Mouse (Mus musculus) heart, adult 2 months (tissue): Measurements from ENCODE around the gene 4930503E14Rik. TPM values are rescaled to one million over a fixed set of nuclear protein-coding genes. Genes with fewer than 3 reads are reported as not detected.
"Not testable (repeated sequence)": the region's sequence is repeated elsewhere in the genome, so short reads cannot be mapped to it uniquely, and the experiment has no call there.

Source experiments
- DNase-seq, 2 experiments: peaks; one replicate each; pipeline ENCODE4 v3.0.0; 2021
- H3K27ac ChIP-seq: fragments of 200-600 bp; 2 replicates; pipeline ENCODE4 v1.8.1; 2022
- H3K27me3 ChIP-seq: fragments of 200-500 bp; 2 replicates; pipeline ENCODE4 v1.6.1; 2012; ENCODE audit warnings: mild to moderate bottlenecking, low read length, inconsistent platforms, mixed read lengths; ENCODE audit not compliant: control insufficient read depth, insufficient read depth
- H3K36me3 ChIP-seq: fragments of 200-500 bp; 2 replicates; pipeline ENCODE4 v1.6.1; 2012; ENCODE audit warnings: low read length, inconsistent platforms; ENCODE audit not compliant: control insufficient read depth, insufficient read depth
- H3K4me1 ChIP-seq: fragments of 200-500 bp; 2 replicates; pipeline ENCODE4 v1.6.1; 2011; ENCODE audit warnings: low read length; ENCODE audit not compliant: control insufficient read depth, insufficient read depth
- H3K4me3 ChIP-seq: fragments of 200-600 bp; 2 replicates; pipeline ENCODE4 v1.8.1; 2022
- H3K79me2 ChIP-seq: fragments of 200-500 bp; replicated peaks from 2 replicates; pipeline ENCODE4 v1.6.1; 2012; ENCODE audit warnings: mild to moderate bottlenecking, inconsistent platforms, low read length, moderate library complexity, mixed read lengths; ENCODE audit not compliant: control insufficient read depth, insufficient read depth
- H3K9ac ChIP-seq: fragments of 200-500 bp; 2 replicates; pipeline ENCODE4 v1.6.1; 2012; ENCODE audit warnings: low read depth, mild to moderate bottlenecking, control low read depth, inconsistent platforms, low read length, mixed read lengths
- CTCF ChIP-seq: fragments of 200-600 bp; IDR thresholded peaks from 2 replicates; pipeline ENCODE4 v1.8.1; 2022; ENCODE audit warnings: antibody characterized with exemption, mild to moderate bottlenecking, moderate library complexity
- EP300 ChIP-seq: fragments of 200-500 bp; IDR thresholded peaks from 2 replicates; pipeline ENCODE4 v1.6.1; 2011; ENCODE audit warnings: low read depth, low read length, control low read depth; ENCODE audit not compliant: insufficient read depth
- POLR2A ChIP-seq: fragments of 200-500 bp; IDR thresholded peaks from 2 replicates; pipeline ENCODE4 v1.6.1; 2011; ENCODE audit warnings: mild to moderate bottlenecking, low read depth, low read length, control low read depth; ENCODE audit not compliant: insufficient read depth
- WGBS: fragments of 180-500 bp; shearing (Covaris S2); methylation state at CpG from one replicate; pipeline ENCODE4 v1.1.7; 2018; 5-methylcytosine and 5-hydroxymethylcytosine counted together
- intact Hi-C: fragments of 180-260 bp; cut with DNase I; formaldehyde crosslinking; loops from one replicate; pipeline ENCODE4 v1.15.1; 2025
- long read RNA-seq: library from polyadenylated mRNA; stranded (forward); transcript quantifications from one replicate; pipeline ENCODE4 v2.0.0, GENCODE M21; 2021
- polyA plus RNA-seq: library from polyadenylated mRNA; depleted of rRNA; stranded (reverse); fragments of >200 nt; gene quantifications from 2 replicates; pipeline ENCODE4 v1.2.3, GENCODE M21; 2012; rRNA removed
- total RNA-seq, 2 experiments: library from RNA; stranded (reverse); gene quantifications; 2 replicates each; pipeline ENCODE4 v1.2.3; 2021

Gene 4930503E14Rik
- total RNA-seq: not detected
- not detected in 2 replicates for polyA plus RNA-seq
- long read RNA-seq: 0 reads

DNA sequence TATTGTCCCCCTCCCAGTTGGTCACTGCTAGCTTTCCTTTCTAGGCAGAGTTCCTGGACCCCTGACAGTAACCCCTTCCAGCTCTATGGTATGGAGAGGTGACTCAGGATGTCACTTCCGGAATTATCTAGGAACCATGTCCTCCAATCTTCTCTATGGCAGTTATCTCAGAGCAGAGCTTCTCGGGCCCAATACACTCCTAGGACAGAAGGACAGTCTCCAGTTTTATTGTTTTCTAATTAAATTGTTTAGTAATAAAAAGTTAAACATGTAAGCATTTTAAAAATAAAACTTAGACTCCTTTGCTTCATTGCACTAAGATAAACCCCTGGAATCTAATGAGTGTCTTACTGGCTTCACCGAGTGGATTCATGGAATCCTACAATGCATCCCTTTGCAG is at the start of gene 4930503E14Rik:
TSS of gene 4930503E14Rik (minus strand) at position 101 of the 400 bp plus-strand sequence.
- H3K4me1 ChIP-seq, DNase-seq, H3K9ac ChIP-seq, H3K36me3 ChIP-seq, H3K4me3 ChIP-seq, H3K27me3 ChIP-seq, H3K27ac ChIP-seq, intact Hi-C loops, H3K79me2 ChIP-seq: not testable (repeated sequence)
- WGBS: 72% methylated on average over 3 of the region's 3 CpGs

DNA sequence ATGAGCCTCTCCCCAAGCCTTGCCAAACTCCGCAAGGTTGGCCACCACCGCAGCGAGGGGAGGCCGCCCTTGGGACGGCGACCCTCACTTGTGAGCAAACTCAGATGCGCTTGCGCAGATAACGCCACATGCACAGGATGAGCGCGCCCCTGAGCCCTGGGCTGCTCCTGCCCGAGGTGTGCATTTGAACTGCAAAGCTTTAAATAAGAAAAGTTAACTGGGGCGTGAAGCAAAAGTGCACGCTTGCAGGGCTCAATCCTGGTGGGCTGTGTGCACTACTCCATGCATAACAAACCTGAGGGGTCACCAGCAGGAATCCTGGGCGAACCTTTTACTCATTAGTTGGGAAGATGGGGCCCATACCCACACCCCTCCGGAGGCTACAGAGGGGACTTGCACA is 35.0 kb upstream of the 4930503E14Rik start:
- no peak for TF ChIP-seq POLR2A
- TF ChIP-seq EP300: no peak
- TF ChIP-seq CTCF: no peak
- Histone ChIP-seq H3K9ac (no peak overlapping the region), H3K4me1 (no peaks in the 10 kb centered on the region), H3K4me3 (no peak overlapping the region), H3K79me2 (no peaks in the 10 kb centered on the region), H3K27ac (no peak overlapping the region), H3K27me3 (no peaks in the 10 kb centered on the region), H3K36me3 (no peaks in the 10 kb centered on the region)
- no peak for DNase-seq
- 89% methylated on average over 16 of the region's 16 CpGs for WGBS
- intact Hi-C loops: no loop called here

- H3K27ac ChIP-seq, intact Hi-C loops, H3K79me2 ChIP-seq, H3K4me1 ChIP-seq, H3K27me3 ChIP-seq, DNase-seq, H3K4me3 ChIP-seq, H3K36me3 ChIP-seq, H3K9ac ChIP-seq: not testable (repeated sequence)
- 72% methylated on average over 2 of the region's 3 CpGs for WGBS
These were observed 15.7 kb downstream of the 4930503E14Rik start, which contains the start of gene Gm8212 for GRCm38 (mm10) chr14:44197361-44197760. Gm8212 (plus strand) TSS chr14:44197661.

GRCm38 (mm10) chr14:44123551-44123950 is 89.5 kb downstream of the 4930503E14Rik start, which contains the start of gene Gm3327:
Gm3327 (plus strand) TSS chr14:44123851.
- H3K4me1 ChIP-seq, H3K79me2 ChIP-seq, H3K36me3 ChIP-seq, intact Hi-C loops, DNase-seq, H3K9ac ChIP-seq, H3K27me3 ChIP-seq, H3K27ac ChIP-seq, H3K4me3 ChIP-seq: not testable (repeated sequence)
- 78% methylated on average over 3 of the region's 4 CpGs for WGBS

Other genes with a start within 250 kb of the 4930503E14Rik start
- gene Ang6, start 211.0 kb downstream of the 4930503E14Rik start, total RNA-seq: not detected
- not detected in 2 replicates for gene Ang6, start 211.0 kb downstream of the 4930503E14Rik start, polyA plus RNA-seq
- 1 to 10 TPM in 1 of 2 experiments, under 1 TPM in 1; 0.75 to 1.2 TPM for gene Ear2, start 110.6 kb downstream of the 4930503E14Rik start, total RNA-seq
- gene Ear2, start 110.6 kb downstream of the 4930503E14Rik start, polyA plus RNA-seq: 2.1 and 8.5 TPM in 2 replicates
- gene Gm3327, start 89.4 kb downstream of the 4930503E14Rik start, total RNA-seq: not detected
- gene Gm3327, start 89.4 kb downstream of the 4930503E14Rik start, polyA plus RNA-seq: not detected in 2 replicates
- not detected for gene Gm8212, start 15.6 kb downstream of the 4930503E14Rik start, total RNA-seq
- not detected in 2 replicates for gene Gm8212, start 15.6 kb downstream of the 4930503E14Rik start, polyA plus RNA-seq
- not detected for gene Gm8220, start 72.3 kb upstream of the 4930503E14Rik start, total RNA-seq
- not detected in 2 replicates for gene Gm8220, start 72.3 kb upstream of the 4930503E14Rik start, polyA plus RNA-seq
- gene Gm5930, start 125.3 kb upstream of the 4930503E14Rik start, total RNA-seq: not detected
- not detected in 2 replicates for gene Gm5930, start 125.3 kb upstream of the 4930503E14Rik start, polyA plus RNA-seq
- not detected for gene Gm8229, start 152.1 kb upstream of the 4930503E14Rik start, total RNA-seq
- not detected in 2 replicates for gene Gm8229, start 152.1 kb upstream of the 4930503E14Rik start, polyA plus RNA-seq
- gene Gm3371, start 197.4 kb upstream of the 4930503E14Rik start, total RNA-seq: not detected
- not detected in 2 replicates for gene Gm3371, start 197.4 kb upstream of the 4930503E14Rik start, polyA plus RNA-seq
- gene Gm8232, start 220.4 kb upstream of the 4930503E14Rik start, total RNA-seq: not detected
- gene Gm8232, start 220.4 kb upstream of the 4930503E14Rik start, polyA plus RNA-seq: not detected in 2 replicates